Mouse (Mus musculus): Measurements from ENCODE around the gene Coro1b. TPM values are rescaled to one million over a fixed set of nuclear protein-coding genes. Genes with fewer than 3 reads are reported as not detected.
A peak's percentile ranks its signal among the peaks of the same experiment; 100 is the strongest.

The Coro1b gene
- total and polyA plus RNA-seq, 3 experiments, result 179 to 265 (median 194) TPM

DNA sequence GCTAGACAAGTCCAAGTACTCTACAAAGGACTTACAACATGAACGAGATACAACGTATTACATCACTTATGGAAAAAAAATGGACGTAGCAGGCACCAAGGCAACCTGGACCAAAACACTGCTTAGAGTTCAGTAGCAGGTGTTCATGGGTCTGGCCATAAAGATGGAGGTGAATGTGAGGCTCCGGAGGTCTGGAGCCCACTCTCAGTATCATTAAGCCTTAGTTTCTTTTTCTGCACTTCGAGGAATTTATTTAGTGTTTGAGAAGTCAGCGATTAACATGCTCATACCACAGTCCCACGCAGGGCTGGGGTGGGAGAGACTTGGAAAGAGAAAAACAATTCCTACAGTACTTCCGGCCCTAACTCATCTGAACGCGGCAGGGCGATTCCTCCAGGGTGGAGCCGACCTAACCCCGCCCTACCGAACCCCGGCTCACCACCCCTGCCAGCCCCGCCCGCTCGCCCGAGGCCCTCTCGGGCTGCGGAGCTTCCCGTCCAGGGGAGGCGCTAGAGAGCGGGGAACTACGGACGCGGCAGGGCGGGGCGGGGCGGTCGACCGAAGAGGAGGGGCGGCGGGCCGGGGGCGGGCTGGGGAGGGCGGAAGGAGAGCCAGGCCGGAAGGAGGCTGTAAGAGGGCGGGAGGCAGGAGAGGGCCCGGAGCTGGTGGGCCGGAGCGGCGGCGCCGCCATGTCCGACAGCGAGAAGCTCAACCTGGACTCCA, 43.3 kb downstream of the Coro1b start, which contains the start of gene Ppp1ca:
Ppp1ca (plus strand) TSS at position 538 of the 723 bp plus-strand sequence.
- DNase-seq (ENCODE audit: extremely low read depth), result peak; percentile 94
- H3K79me2 ChIP-seq (replicated peaks; ENCODE audit: control insufficient read depth, extremely low read depth, insufficient read depth, poor library complexity, severe bottlenecking), result peaks cover 46% of the 10 kb centered on the region
- no peaks in the 10 kb centered on the region for H3K27me3 ChIP-seq (replicated peaks)
- H3K4me3 ChIP-seq (replicated peaks in 1 of 3; ENCODE audit: low read depth in 2 of 3, low read length in 2 of 3, poor library complexity in 1 of 3), result peak within 1 kb of the TSS; percentile 86 to 89 (median 87)
- peaks cover 21 to 65% of the 10 kb centered on the region in 2 experiments for H3K4me1 ChIP-seq (ENCODE audit: control insufficient read depth in 1 of 2, insufficient read depth in 2 of 2)
- dilution Hi-C loops (cut with MboI; ENCODE audit: extremely low pct_ligation_motif_present, extremely low pct_unique_long_range_greater_than_20kb, low sequenced_read_pairs) (no loop called here), in situ Hi-C loops (cut with MboI; ENCODE audit: low pct_ligation_motif_present, low pct_unique_long_range_greater_than_20kb, low sequenced_read_pairs) (no loop called here)
- peak within 1 kb of the TSS; percentile 82 for H3K27ac ChIP-seq (ENCODE audit: insufficient read depth, low read depth)
- no peaks in the 10 kb centered on the region for H3K9me3 ChIP-seq (replicated peaks; ENCODE audit: low read length)
- peak within 1 kb of the TSS; percentile 74 for H3K9ac ChIP-seq (ENCODE audit: insufficient read depth, low read depth)
- TF ChIP-seq SMC3 (IDR thresholded peaks at IDR 0.05; ENCODE audit: low read depth, low read length), result peak; percentile 21; the same call in 1 of the 2 replicates
- no peak for TF ChIP-seq ZKSCAN1 (IDR thresholded peaks at IDR 0.05; ENCODE audit: borderline replicate concordance, low read depth, low read length)
- peak; percentile 98 for TF ChIP-seq MAZ (IDR thresholded peaks at IDR 0.05; ENCODE audit: low read depth, low read length)
- TF ChIP-seq HCFC1 (IDR thresholded peaks at IDR 0.05; ENCODE audit: low read depth, low read length), result peak; percentile 13; the same call in 1 of the 2 replicates
- TF ChIP-seq USF1 (IDR thresholded peaks at IDR 0.05; ENCODE audit: low read depth, low read length), result no peak
- TF ChIP-seq MEF2A (IDR thresholded peaks at IDR 0.05; ENCODE audit: borderline replicate concordance, low read depth, low read length), result peak; percentile 47
- TF ChIP-seq TBP (conservative IDR thresholded peaks at IDR 0.05; ENCODE audit: low read depth, low read length), result peak; percentile 70
- peak; percentile 22 for TF ChIP-seq RAD21 (IDR thresholded peaks at IDR 0.05; ENCODE audit: low read depth, low read length)
- TF ChIP-seq TCF12 (IDR thresholded peaks at IDR 0.05; ENCODE audit: low read depth, low read length), result 0 out of 2 replicates have a peak, but pooled peaks have one; percentile 34
- 0 out of 2 replicates have a peak, but pooled peaks have one; percentile 24 for TF ChIP-seq NRF1 (IDR thresholded peaks at IDR 0.05; ENCODE audit: low read depth, low read length)
- TF ChIP-seq SIN3A (IDR thresholded peaks at IDR 0.05; ENCODE audit: low read length), result peak; percentile 72; the same call in 1 of the 2 replicates
- TF ChIP-seq BHLHE40 (IDR thresholded peaks at IDR 0.05; ENCODE audit: low read depth, low read length), result peak; percentile 11; the same call in 1 of the 2 replicates
- TF ChIP-seq ZNF384 (IDR thresholded peaks at IDR 0.05; ENCODE audit: low read depth, low read length), result peak; percentile 73
- TF ChIP-seq KAT2A (IDR thresholded peaks at IDR 0.05; ENCODE audit: insufficient replicate concordance, low read length), result 0 out of 2 replicates have a peak, but pooled peaks have one; percentile 18
- TF ChIP-seq CHD2 (IDR thresholded peaks at IDR 0.05; ENCODE audit: low read length), result no peak
- no peak for TF ChIP-seq RCOR1 (conservative IDR thresholded peaks at IDR 0.05; ENCODE audit: low read depth, low read length)
- TF ChIP-seq ELF1 (IDR thresholded peaks at IDR 0.05; ENCODE audit: low read depth, low read length), result peak; percentile 80; the same call in 1 of the 2 replicates
- TF ChIP-seq POLR2AphosphoS2 (IDR thresholded peaks at IDR 0.05; ENCODE audit: low read depth, low read length), result peak; percentile 46
- TF ChIP-seq CTCF (conservative IDR thresholded peaks at IDR 0.05 in 1 of 2, IDR thresholded peaks at IDR 0.05 in 1 of 2; ENCODE audit: low read depth in 2 of 2, low read length in 2 of 2), result peak in 1 of 2 experiments; percentile 73; a peak in 2 of 4 replicates
- 0 out of 2 replicates have a peak, but pooled peaks have one; percentile 7 for TF ChIP-seq IRF4 (IDR thresholded peaks at IDR 0.05; ENCODE audit: low read depth, low read length)
- TF ChIP-seq NELFE (IDR thresholded peaks at IDR 0.05; ENCODE audit: low read depth, low read length), result peak; percentile 82
- no peak for TF ChIP-seq ETS1 (conservative IDR thresholded peaks at IDR 0.05; ENCODE audit: low read depth, low read length)
- TF ChIP-seq CHD1 (IDR thresholded peaks at IDR 0.05; ENCODE audit: low read depth, low read length), result no peak
- TF ChIP-seq EP300 (IDR thresholded peaks at IDR 0.05; ENCODE audit: low read length), result peak; percentile 52; the same call in 1 of the 2 replicates
- peak; percentile 56; the same call in 1 of the 2 replicates for TF ChIP-seq ZMIZ1 (IDR thresholded peaks at IDR 0.05; ENCODE audit: low read depth, low read length)
- TF ChIP-seq POLR2A (IDR thresholded peaks at IDR 0.05; ENCODE audit: low read depth, low read length), result peak; percentile 87
- TF ChIP-seq MAX (IDR thresholded peaks at IDR 0.05; ENCODE audit: low read length), result peak; percentile 32
- TF ChIP-seq MYC (IDR thresholded peaks at IDR 0.05; ENCODE audit: low read depth, low read length), result 0 out of 2 replicates have a peak, but pooled peaks have one; percentile 39
- peak within 1 kb of the TSS; percentile 70 for H3K4me2 ChIP-seq (ENCODE audit: insufficient read depth, low read depth, poor library complexity, severe bottlenecking)
- H3K36me3 ChIP-seq (replicated peaks in 1 of 2; ENCODE audit: control insufficient read depth in 1 of 2, insufficient read depth in 1 of 2, low read length in 1 of 2), result peaks cover 46 to 63% of the 10 kb centered on the region in 2 experiments
